Mouse (Mus musculus): Measurements from ENCODE around the gene Gm16442.
"Not testable (repeated sequence)": the region's sequence is repeated elsewhere in the genome, so short reads cannot be mapped to it uniquely, and the experiment has no call there.

Gm16442 gene

DNA sequence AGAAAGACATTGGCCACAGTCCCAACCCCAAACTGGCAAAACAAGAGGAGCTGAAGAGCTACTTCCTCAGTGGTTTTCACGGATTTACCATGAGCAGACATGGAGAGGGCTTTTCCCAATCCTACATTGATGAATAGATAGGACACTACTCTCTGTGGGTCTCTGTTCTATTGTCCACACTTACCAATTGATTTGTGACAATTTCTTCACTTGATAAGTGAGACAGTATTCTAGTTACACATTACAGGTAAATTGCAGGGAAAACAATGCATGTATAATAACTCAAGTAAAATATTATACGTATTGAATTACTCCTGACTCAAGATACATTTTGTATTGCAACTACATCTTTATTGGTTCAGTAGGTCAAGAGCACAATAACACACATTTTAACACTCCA lies at the start of gene Gm16442:
Gene Gm16442, minus strand, starts transcription at position 101 of the 400 bp plus-strand sequence.
- DNase-seq (ENCODE audit: low spot score in 2 of 2), result not testable (repeated sequence)

DNA sequence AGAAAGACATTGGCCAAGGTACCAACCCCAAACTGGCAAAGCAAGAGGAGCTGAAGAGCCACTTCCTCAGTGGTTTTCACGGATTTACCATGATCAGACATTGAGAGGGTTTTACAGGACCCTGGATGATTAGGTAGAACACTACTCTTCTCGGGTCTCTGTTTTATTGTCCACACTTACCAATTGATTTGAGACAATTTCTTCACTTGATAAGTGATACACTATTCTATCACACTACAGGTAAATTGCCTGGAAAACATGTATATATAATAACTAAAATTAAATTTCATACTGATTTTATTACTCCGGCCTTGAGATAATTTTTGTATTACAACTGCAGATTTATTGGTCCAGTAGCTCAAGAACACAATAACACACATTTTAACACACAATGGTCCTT lies 45.9 kb upstream of the Gm16442 start, which contains the start of gene Vmn1r94:
Gene Vmn1r94, minus strand, starts transcription at position 101 of the 400 bp plus-strand sequence.
- DNase-seq (ENCODE audit: low spot score in 2 of 2), result not testable (repeated sequence)

DNA sequence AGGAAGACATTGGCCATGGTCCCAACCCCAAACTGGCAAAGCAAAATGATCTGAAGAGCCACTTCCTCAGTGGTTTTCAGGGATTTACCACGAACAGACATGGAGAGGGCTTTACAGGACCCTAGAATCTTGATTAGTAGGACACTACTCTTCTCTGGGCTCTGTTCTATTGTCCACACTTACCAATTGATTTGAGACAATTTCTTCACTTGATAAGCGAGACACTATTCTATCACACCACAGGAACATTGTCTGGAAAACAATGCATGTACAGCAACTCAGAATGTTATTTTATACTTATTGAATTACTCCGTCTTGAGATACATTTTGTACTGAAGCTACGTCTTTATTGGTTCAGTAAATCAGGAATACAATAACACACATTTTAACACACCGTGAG lies 16.6 kb upstream of the Gm16442 start, which contains the start of gene Vmn1r93:
Gene Vmn1r93, minus strand, starts transcription at position 101 of the 400 bp plus-strand sequence.
- not testable (repeated sequence) for DNase-seq (ENCODE audit: low spot score in 2 of 2)

- not testable (repeated sequence) for DNase-seq (ENCODE audit: low spot score in 2 of 2)
Measured at GRCm38 (mm10) chr7:20099380-20099779, 23.0 kb downstream of the Gm16442 start, which contains the start of gene Vmn1r91. Gene Vmn1r91, plus strand, starts transcription at chr7:20099680.

- not testable (repeated sequence) for DNase-seq (ENCODE audit: low spot score in 2 of 2)
Measured at GRCm38 (mm10) chr7:20078118-20078517, 44.3 kb downstream of the Gm16442 start.

Measured in cerebellum, postnatal 4 days (tissue).